Mouse (Mus musculus) gastrocnemius, adult 8-10 months (tissue): ENCODE results near the gene Zp3r. TPM values are rescaled to one million over a fixed set of nuclear protein-coding genes. Genes with fewer than 3 reads are reported as not detected.
"Not testable (repeated sequence)": the region's sequence is repeated elsewhere in the genome, so short reads cannot be mapped to it uniquely, and the experiment has no call there.

Experiments used
- DNase-seq, 2 experiments: peaks; one replicate each; pipeline ENCODE4 v3.0.0; 2022; ENCODE audit warnings: low spot score in 2 of 2
- total RNA-seq, 4 experiments: library from RNA; stranded (reverse); gene quantifications; 2 replicates each; pipeline ENCODE4 v1.2.4; 2022

Gene Zp3r
- total RNA-seq, result not detected

DNA sequence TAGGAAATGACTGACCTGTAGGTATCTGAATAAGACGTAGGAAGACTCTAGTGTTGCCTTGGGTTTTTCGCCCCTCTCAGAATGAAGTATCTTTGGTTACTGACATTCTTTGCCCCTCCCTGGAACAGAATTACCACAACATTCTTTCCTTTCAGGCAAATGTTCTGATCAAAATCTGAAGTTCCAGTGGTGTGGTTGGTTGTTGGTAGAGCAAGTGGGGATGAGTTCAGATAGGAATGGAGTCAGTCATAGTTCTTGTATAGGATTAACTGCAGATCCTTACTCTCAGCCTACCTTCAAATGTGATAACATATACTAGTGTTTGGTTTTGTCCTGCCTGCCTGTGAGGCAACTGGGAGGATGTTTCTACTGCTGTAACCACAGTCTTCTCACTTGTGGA, at the start of gene Zp3r:
Gene Zp3r, minus strand, starts transcription at position 101 of the 400 bp plus-strand sequence.
- no peak for DNase-seq

DNA sequence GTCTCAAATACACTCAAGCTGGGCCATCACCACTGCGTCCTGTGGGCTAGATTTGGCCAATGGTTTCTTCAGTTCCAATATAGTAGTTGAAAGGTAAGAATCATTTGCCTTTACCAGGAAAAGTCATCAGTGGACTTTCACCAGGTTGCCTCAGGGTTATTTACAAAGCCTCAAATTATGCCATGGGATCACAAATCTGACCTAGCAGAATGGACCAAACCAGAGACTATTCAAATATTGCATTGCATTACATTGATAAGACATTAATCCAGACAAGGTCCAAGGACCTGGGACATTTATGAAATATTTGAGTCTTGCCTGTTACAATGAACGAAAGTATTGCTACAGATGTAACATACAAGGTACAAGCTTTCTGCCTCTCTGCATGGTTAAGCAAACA, 49.1 kb upstream of the Zp3r start:
- no peak for DNase-seq

DNA sequence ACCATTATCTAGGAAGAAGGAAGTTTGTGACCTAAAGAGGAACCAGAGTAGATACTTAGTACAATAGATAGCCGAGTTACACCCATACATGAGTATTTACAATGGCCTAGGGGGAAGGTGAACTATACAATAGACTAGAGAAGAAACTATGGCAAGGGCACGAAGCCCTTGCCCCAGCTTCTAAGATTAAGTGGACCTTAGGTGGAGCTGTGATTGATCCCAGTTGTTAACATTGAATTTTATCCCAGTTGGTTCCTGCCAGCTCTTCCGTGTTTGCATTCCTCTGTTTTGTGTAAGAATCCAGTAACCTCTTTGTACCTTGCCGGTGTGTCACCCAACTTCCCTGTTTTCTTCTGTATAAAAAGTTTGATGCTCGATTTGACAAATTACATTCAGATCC, 34.2 kb upstream of the Zp3r start:
- not testable (repeated sequence) for DNase-seq

DNA sequence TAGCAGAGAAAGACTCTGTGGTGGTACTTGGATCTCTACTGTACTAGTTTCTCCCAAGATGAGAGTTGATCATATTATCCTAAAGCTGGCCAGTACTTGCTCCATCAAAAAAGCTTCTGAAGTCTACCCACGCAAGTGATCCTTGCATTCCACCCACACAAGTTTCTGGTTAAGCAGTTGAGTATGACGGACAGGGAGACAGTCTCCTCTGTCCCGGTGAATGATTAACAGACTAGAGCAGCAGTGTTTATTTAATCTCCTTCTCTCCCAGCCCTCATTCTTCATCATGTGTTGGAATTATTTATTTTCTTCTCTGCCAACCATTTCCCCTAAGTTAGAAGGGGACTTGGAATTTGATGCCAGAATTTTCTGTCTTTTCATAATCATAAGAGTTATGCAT, 32.0 kb upstream of the Zp3r start, which contains the start of gene C4bp:
Gene C4bp, minus strand, starts transcription at position 179 of the 400 bp plus-strand sequence.
- no peak for DNase-seq

DNA sequence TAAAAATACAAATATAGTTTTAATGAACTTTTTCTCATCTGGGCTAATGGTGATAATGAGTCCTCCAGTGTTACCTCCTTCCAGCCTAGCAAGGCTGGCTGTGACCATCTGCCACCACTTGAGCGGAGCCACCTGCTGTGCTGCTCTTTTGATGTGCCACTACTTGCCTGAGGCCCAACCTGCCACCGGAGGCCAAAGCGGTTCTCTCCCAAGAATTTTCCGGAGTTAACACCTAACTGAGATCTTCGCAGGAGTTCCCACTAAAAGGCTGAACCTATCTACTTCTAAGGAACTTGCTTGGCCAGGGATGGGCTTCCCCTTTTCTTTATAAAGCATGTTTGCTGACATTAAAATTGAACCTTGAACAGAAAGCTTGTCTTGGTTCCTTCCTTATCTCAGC, 30.2 kb upstream of the Zp3r start:
- DNase-seq, result not testable (repeated sequence)

DNA sequence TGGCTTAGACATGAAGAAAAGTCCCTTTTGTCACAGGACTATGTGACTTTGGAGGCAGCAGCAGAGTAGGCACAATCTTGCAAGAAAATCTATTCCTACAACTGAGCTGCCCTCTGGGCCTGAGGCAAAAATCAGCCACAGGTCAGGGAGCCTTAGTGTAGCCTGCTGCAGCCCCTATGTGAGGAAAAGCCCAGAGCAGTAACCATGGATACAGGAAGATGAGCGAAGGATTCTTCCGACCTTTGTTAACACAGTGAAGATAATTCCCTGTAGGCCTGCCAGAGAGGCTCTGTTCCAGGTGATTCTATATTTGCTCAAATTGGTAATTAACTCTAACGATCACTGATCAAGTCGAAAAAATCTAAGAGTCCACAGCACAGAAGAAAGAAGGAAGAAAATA, 14.7 kb upstream of the Zp3r start:
- DNase-seq, result no peak

DNA sequence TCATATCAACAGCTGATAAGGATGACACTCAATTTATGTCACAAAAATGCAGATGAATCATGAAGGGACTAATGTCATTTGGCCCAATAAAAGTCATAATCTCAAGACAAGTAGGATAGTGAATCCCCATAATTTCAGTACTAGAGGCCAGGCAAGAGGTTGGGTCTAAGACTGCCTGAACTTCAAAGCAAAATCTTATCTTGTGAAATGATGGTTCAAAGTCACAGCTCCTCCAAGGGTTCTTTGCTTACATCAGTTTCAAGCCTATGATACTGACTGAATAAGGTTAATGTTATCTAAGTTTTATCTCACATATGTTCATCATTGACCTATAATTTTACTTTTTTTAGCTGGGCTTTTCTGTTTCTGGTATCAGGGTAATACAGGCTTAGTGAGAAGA, 11.5 kb upstream of the Zp3r start:
- no peak for DNase-seq

DNA sequence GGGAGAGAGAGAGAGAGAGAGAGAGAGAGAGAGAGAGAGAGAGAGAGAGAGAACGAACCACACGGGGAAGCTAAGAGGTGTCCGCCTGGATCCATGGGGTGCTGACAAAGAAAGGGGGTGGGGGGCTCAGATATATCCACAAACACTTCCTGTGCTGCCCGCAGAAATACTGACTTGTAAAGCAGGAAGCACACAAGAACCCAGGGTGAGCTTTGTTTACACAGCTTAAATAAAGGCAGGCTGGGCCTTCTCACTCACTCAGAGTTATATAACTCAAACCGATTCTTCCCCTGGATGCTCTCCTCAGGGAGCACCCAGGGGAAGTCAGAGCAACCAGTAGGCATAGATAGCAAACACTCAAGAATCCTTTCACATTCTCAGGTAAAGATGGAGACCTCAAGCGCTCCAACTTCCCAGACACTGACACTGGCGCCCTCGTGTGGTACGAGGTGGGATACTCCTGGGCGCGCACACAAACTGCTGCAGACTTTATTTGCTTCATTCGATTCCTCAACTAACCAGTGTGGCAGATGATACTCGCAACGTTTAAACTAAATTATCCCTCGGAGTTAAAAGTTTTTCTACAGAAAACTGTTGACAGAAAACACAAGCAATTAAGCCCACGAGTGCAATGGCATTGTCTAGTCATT, 4.5 kb upstream of the Zp3r start:
- DNase-seq, result peak; percentile 25 to 32

DNA sequence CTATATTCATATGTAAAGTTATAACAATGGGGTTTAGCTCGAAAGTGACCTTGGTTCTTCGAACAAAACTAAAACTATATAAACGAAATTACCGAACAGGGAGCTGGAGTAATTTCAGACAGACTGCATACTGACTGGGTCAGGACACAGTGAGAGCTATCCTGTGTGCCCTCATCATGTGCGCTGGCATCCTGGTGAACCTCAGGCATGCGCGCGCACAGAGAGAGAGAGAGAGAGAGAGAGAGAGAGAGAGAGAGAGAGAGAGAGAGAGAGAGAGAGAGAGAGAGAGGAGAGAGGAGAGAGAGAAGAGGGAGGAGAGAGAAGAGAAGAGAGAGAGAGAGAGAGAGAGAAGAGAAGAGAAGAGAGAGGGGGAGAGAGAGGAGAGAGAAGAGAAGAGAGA, 3.9 kb upstream of the Zp3r start:
- no peak for DNase-seq

DNA sequence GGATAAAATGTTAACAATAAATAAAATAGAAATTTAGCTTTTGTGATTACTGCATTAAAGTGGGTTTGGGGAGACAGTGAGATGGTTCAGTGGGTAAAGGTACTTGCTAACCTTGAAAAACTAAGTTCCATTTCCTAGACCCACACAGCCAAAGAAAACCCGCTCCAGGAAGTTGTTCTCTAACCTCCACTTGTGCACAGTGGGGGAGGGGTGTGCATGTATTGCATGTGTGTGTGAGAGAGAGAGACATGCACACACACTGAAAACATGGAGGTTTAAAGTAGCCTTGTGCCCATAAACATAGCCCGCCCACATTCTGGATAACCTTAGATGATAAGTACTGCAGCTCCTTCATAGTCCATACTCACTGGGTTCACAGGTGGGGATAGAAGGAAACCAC, 33.1 kb downstream of the Zp3r start:
- no peak for DNase-seq

DNA sequence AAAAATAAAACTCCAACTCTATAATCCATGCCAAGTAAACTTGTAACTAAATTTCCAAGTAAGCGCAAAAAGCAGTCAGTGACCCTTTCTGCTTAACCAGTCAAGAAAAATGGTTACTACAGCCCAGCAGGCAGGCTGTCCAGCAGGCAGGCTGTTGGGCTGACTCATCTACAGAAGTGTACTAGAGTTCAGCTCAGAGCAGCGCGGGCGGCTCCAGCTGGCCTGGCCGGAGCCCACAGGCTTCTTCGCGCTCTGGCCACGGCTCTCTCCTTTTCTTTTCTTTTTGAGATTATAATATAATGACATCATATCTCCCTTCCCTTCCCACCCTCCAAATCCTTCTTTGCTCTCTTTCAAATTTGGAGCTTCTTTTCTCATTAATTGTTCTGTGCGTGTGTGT, 40.8 kb downstream of the Zp3r start:
- DNase-seq, result peak in 1 of 2 experiments; percentile 12

DNA sequence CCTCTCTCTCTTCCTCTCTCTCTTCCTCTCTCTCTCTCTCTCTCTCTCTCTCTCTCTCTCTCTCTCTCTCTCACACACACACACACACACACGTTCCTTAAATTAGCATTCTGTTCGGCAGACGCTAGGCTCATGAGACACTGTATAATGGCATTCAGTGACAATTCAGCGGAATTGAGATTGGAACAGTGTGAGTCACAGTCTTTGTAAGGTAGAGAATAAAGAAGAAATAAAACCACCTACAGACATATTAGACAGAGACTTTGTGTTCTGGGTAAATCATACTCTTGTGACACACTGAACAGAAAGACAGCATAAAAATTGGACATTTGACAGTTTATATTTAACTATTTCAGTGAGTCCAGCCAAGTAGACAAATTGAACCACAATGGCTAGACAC, 53.0 kb downstream of the Zp3r start:
- no peak for DNase-seq

DNA sequence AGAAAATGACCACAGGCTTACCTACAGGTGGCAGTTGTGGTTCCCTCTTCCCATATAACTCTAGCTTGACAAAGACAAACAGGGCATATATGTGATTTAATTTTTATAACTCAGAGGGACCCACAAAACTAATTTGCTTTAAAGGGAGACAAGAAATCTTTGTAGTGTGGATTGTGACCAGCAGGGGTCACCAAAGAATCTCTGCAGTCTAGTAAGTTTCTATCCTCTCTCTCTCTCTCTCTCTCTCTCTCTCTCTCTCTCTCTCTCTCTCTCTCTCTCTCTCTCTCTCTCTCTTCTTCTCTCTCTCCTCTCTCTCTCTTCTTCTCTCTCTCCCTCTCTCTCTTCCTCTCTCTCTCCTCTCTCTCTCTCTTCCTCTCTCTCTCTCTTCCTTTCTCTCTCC, 53.5 kb downstream of the Zp3r start:
- DNase-seq, result no peak

DNA sequence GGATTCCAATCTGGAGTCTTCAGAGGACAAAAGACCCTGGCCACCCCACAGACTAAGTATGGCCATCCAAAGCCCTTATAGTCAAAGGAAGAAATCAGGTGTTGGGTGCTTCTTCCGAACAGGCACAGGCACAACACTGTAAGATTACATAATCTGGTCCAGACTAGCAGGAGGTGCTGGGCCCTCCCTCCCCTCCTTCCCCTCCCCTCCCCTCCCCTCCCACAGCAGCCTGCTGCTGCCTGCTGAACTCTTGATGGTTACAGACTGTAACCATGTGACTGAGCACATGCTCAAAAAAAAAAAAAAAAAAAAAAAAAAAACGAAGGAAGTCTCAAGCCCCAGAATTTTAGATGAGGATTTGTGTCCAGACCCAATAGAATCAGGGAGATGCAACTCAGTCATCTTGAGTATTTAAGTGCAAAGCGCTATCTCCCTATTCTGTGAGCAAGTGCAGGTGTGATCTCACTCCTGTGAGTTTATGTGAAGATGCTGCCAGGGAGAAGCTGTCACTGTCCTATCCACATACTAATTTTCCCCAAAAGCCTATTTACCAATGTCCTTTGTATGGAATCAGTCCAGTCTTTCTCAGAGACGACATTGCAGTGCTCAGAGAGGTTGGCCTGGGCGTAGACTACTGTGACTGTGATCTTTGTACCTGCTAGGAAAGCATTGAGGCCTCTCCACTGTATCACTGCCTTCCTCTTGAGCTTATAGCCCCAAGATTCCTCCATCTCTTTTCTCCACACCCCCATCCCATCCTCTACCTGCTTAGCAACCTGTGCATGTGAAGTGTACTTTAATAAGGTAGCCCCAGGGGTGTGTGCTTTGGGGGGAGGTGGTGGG, 77.8 kb downstream of the Zp3r start:
- no peak for DNase-seq

DNA sequence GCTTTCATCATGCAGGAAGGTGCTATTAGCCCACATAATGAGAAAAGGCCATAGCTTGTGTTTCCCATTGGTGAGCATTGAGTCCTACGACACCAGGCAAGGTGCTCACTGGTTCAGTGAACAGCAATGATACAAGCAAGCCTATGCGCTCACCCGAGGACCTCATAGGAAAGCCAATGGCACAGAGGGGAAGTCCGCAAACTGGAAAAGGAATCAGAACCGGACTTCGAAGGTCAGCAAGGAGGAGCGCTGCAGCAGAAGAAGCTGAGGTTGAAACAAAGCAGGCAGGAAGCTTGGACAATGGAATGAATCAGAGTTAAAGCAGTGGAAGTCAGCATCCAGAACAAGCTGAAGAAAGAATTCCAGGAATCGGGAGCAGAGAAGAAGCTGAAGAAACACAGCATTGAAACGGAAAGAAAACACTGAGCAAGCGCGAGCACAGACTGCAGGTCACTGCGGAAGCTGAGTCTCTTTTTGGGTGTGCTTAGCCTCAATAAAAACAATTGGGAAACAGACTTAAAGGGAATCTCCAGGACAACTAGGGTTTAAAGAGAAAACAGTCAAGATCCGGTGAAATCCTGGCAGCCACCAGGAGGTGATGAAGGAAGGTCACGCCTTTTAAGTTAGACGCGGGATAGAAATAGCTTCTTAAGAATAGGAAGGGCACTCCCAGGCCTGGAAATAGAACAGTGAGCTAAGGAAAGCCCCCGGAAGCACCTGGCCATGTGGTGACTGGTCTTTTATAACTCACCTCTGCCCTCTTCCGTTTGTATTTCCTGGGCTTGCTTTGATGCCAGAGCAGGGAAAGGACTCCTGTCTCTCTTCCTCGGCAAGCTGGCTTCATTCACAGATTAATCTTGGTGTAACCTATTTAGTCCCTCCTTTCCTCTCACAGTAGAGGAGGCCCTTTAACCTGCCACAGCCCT, 78.9 kb downstream of the Zp3r start:
- DNase-seq, result no peak

DNA sequence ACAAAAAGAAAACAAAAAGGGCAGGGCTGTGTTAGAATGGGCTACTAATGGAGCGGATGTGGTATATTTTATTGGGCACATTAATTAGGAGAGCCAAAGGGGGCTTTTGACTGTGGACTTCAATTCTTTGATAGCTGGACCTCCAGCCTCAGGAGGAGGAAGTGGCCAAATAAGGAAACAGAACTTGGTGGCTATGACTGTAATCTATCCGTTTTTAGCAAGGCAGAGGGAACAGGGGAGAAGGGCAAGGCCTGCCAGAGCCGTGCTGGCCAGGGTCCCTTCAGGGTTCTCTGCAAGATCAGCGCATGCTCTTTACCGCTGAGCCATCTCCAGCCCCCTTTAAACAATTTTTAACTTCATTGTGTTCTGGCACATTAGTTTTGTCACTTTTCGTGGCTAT, 79.7 kb downstream of the Zp3r start:
- DNase-seq, result no peak

DNA sequence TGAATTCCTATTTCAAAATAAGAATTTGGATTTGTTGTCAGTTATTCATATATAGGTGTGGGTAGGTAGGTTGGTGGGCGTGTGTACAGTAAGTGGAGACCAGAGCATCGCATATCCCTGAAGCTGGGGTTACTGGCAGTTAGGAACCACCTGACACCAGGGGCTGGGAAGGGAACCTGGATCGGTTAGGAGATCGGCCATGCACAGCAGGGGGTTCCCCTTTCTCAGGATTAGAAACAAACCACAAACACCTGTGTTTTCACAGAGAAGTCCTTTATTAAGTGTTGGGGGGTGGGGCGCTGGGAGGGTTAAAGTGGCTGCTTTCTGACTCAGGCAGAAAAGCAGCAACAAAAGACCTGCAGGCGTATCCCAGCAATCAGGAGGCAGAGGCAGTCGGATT, 80.3 kb downstream of the Zp3r start:
- DNase-seq, result no peak

DNA sequence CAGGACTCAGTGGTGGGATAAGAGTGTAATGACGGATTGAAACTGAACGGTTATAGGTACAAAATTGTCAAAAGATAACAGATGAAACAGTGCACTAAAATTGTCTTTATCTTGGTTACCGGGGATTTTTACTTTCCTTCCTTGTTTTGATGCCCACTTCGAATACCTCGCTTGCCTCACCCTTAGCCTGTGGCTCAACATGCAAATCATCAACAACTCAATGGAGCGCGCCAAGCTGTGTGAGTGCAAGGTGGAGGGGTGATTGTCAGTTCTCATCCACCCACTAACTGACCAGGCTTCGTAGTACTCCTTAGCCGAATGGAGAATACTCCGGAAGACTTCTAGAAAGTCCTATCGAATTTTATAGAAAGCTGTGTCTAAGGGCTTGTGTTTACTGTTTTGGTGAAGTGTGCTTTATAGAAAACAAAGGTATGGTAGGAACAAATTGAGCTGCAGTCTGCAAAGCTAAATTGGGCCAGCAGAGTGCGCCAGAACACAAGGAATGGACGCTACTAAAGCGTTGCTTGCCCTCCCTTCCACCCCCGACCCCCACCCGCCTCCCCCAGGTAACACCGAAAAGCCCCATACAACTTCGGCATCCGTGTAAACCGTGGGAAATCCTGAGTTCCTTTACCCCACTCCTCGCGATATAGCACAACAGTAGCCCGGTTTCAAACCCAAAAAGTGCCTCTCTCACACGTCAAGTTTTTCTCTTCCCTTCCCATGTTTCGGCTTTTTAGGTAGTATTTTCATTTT, 81.6 kb downstream of the Zp3r start:
- DNase-seq, result peak; percentile 17 to 21
